8 mouse cellular contexts compared by ENCODE assay signal in genomic region chr6:85137217-85138035, GRCm38 (mm10). TPM values are rescaled to one million over a fixed set of nuclear protein-coding genes. Genes with fewer than 3 reads are reported as not detected.
DNase-seq lines count a peak whose midpoint lies in the region; ATAC-seq and TF ChIP-seq lines count a peak whose summit lies in the region.

Gene Spr, minus strand, starts transcription at chr6:85137766.

- TF ChIP-seq POLR2A in CH12.LX (IDR thresholded peaks at IDR 0.05; ENCODE audit: low read depth, low read length) = peak; percentile 89
- peak; percentile 77 for TF ChIP-seq POLR2A in testis, adult 2 months (IDR thresholded peaks at IDR 0.05; ENCODE audit: control insufficient read depth, low read depth, low read length)

- peak within 1 kb of the TSS; percentile 79 to 87 (median 80) for H3K4me3 ChIP-seq in CH12.LX (replicated peaks in 1 of 3; ENCODE audit: low read depth in 2 of 3, low read length in 2 of 3, poor library complexity in 1 of 3)
- peak within 1 kb of the TSS; percentile 75 for H3K4me3 ChIP-seq in forebrain, embryonic 12.5 days (replicated peaks)
- H3K4me3 ChIP-seq in heart, postnatal 0 days (ENCODE audit: low read depth, low read length) = peak within 1 kb of the TSS; percentile 96
- H3K4me3 ChIP-seq in liver, embryonic 16.5 days (ENCODE audit: low read depth, low read length) = peak within 1 kb of the TSS; percentile 70
- H3K4me3 ChIP-seq in neural tube, embryonic 13.5 days = peak within 1 kb of the TSS; percentile 71
- peak within 1 kb of the TSS; percentile 71 for H3K4me3 ChIP-seq in testis, adult 2 months (ENCODE audit: control insufficient read depth, low read depth, low read length)

- peak; percentile 63 for TF ChIP-seq RAD21 in CH12.LX (IDR thresholded peaks at IDR 0.05; ENCODE audit: low read depth, low read length)

- in situ Hi-C loops in CH12.LX (cut with MboI; ENCODE audit: low pct_ligation_motif_present, low pct_unique_long_range_greater_than_20kb, low sequenced_read_pairs) = no loop called here

- H3K9ac ChIP-seq in CH12.LX (ENCODE audit: insufficient read depth, low read depth) = peak within 1 kb of the TSS; percentile 67
- H3K9ac ChIP-seq in forebrain, embryonic 12.5 days = peak within 1 kb of the TSS; percentile 82
- H3K9ac ChIP-seq in heart, postnatal 0 days (replicated peaks; ENCODE audit: low read depth, low read length) = peak within 1 kb of the TSS; percentile 80
- peak within 1 kb of the TSS; percentile 70 for H3K9ac ChIP-seq in liver, embryonic 16.5 days (ENCODE audit: low read depth, low read length)
- H3K9ac ChIP-seq in neural tube, embryonic 13.5 days = peak within 1 kb of the TSS; percentile 82

- peak; percentile 90 for DNase-seq in CH12.LX (ENCODE audit: extremely low read depth)
- DNase-seq in c-Kit-positive CD71-positive TER-119-negative erythroid progenitor cells, embryonic 14.5 days (ENCODE audit: low read depth) = peak; percentile 83
- peak; percentile 92 for DNase-seq in heart, postnatal 0 days (ENCODE audit: low spot score)
- DNase-seq in kidney, postnatal 4 days = peak; percentile 96 to 97

- ATAC-seq in forebrain, embryonic 12.5 days (ENCODE audit: low FRiP score) = peak; percentile 91
- ATAC-seq in heart, postnatal 0 days (ENCODE audit: insufficient read depth, low read depth) = peak; percentile 93
- peak; percentile 88 for ATAC-seq in liver, embryonic 16.5 days (ENCODE audit: low read depth)
- peak; percentile 95 for ATAC-seq in neural tube, embryonic 13.5 days (ENCODE audit: low read depth)

- peaks cover 7 to 22% of the 10 kb centered on the region in 2 experiments for H3K36me3 ChIP-seq in CH12.LX (replicated peaks in 1 of 2; ENCODE audit: control insufficient read depth in 1 of 2, insufficient read depth in 1 of 2, low read length in 1 of 2)
- H3K36me3 ChIP-seq in forebrain, embryonic 12.5 days (replicated peaks) = peaks cover 11% of the 10 kb centered on the region
- peaks cover 22% of the 10 kb centered on the region for H3K36me3 ChIP-seq in heart, postnatal 0 days (replicated peaks; ENCODE audit: control insufficient read depth, insufficient read depth, low read length)
- no peaks in the 10 kb centered on the region for H3K36me3 ChIP-seq in liver, embryonic 16.5 days (ENCODE audit: control insufficient read depth, insufficient read depth)
- no peaks in the 10 kb centered on the region for H3K36me3 ChIP-seq in neural tube, embryonic 13.5 days
- no peaks in the 10 kb centered on the region for H3K36me3 ChIP-seq in testis, adult 2 months (ENCODE audit: control insufficient read depth, insufficient read depth, low read length)

- H3K4me2 ChIP-seq in CH12.LX (ENCODE audit: insufficient read depth, low read depth, poor library complexity, severe bottlenecking) = peak within 1 kb of the TSS; percentile 53
- peak within 1 kb of the TSS; percentile 69 for H3K4me2 ChIP-seq in forebrain, embryonic 12.5 days
- peak within 1 kb of the TSS; percentile 74 for H3K4me2 ChIP-seq in heart, postnatal 0 days (ENCODE audit: low read depth, low read length)
- H3K4me2 ChIP-seq in liver, embryonic 16.5 days (ENCODE audit: low read depth, low read length) = peak within 1 kb of the TSS; percentile 71
- H3K4me2 ChIP-seq in neural tube, embryonic 13.5 days = peak within 1 kb of the TSS; percentile 67

- TF ChIP-seq EP300 in CH12.LX (IDR thresholded peaks at IDR 0.05; ENCODE audit: low read length) = no peak
- TF ChIP-seq EP300 in heart, postnatal 0 days (IDR thresholded peaks at IDR 0.05; ENCODE audit: low read depth) = no peak

- no peaks in the 10 kb centered on the region for H3K9me3 ChIP-seq in CH12.LX (replicated peaks; ENCODE audit: low read length)
- no peaks in the 10 kb centered on the region for H3K9me3 ChIP-seq in forebrain, embryonic 12.5 days
- no peaks in the 10 kb centered on the region for H3K9me3 ChIP-seq in heart, postnatal 0 days (replicated peaks; ENCODE audit: control insufficient read depth, low read length)
- H3K9me3 ChIP-seq in liver, embryonic 16.5 days (replicated peaks; ENCODE audit: control insufficient read depth, low read length) = no peaks in the 10 kb centered on the region
- H3K9me3 ChIP-seq in neural tube, embryonic 13.5 days = no peaks in the 10 kb centered on the region

- under 1% methylated on average over 49 of the region's 49 CpGs for WGBS in forebrain, embryonic 12.5 days
- under 1% methylated on average over 49 of the region's 49 CpGs for WGBS in heart, postnatal 0 days
- under 1% methylated on average over 49 of the region's 49 CpGs for WGBS in liver, embryonic 16.5 days (ENCODE audit: insufficient replicate concordance)
- WGBS in neural tube, embryonic 13.5 days = under 1% methylated on average over 49 of the region's 49 CpGs

- peak; percentile 54 to 85 for TF ChIP-seq CTCF in CH12.LX (conservative IDR thresholded peaks at IDR 0.05 in 1 of 2, IDR thresholded peaks at IDR 0.05 in 1 of 2; ENCODE audit: low read depth in 2 of 2, low read length in 2 of 2)
- TF ChIP-seq CTCF in heart, postnatal 0 days (IDR thresholded peaks at IDR 0.05; ENCODE audit: low read depth) = peak; percentile 90
- TF ChIP-seq CTCF in testis, adult 2 months (IDR thresholded peaks at IDR 0.05; ENCODE audit: control insufficient read depth, insufficient read depth, insufficient replicate concordance, low read depth, low read length) = peak; percentile 67; the same call in 1 of the 2 replicates

- H3K27ac ChIP-seq in CH12.LX (ENCODE audit: insufficient read depth, low read depth) = peak within 1 kb of the TSS; percentile 61
- peak within 1 kb of the TSS; percentile 88 for H3K27ac ChIP-seq in forebrain, embryonic 12.5 days
- H3K27ac ChIP-seq in heart, postnatal 0 days (ENCODE audit: low read depth) = peak within 1 kb of the TSS; percentile 93
- H3K27ac ChIP-seq in liver, embryonic 16.5 days (ENCODE audit: low read length) = peak within 1 kb of the TSS; percentile 76
- peak within 1 kb of the TSS; percentile 83 for H3K27ac ChIP-seq in neural tube, embryonic 13.5 days (replicated peaks)
- peak within 1 kb of the TSS; percentile 21; the same call in 1 of the 2 replicates for H3K27ac ChIP-seq in testis, adult 2 months (ENCODE audit: control insufficient read depth, insufficient read depth, low read depth, low read length)

- H3K79me2 ChIP-seq in CH12.LX (replicated peaks; ENCODE audit: control insufficient read depth, extremely low read depth, insufficient read depth, poor library complexity, severe bottlenecking) = no peaks in the 10 kb centered on the region

- H3K4me1 ChIP-seq in CH12.LX (ENCODE audit: control insufficient read depth in 1 of 2, insufficient read depth in 2 of 2) = peaks cover 3% of the 10 kb centered on the region in 2 experiments; a peak in 2 of 4 replicates
- H3K4me1 ChIP-seq in forebrain, embryonic 12.5 days = peaks cover 12% of the 10 kb centered on the region
- H3K4me1 ChIP-seq in heart, postnatal 0 days (ENCODE audit: control insufficient read depth, insufficient read depth) = peaks cover 12% of the 10 kb centered on the region
- no peaks in the 10 kb centered on the region for H3K4me1 ChIP-seq in liver, embryonic 16.5 days (ENCODE audit: control insufficient read depth, low read depth, low read length)
- peaks cover 6% of the 10 kb centered on the region for H3K4me1 ChIP-seq in neural tube, embryonic 13.5 days (replicated peaks)
- H3K4me1 ChIP-seq in testis, adult 2 months (ENCODE audit: control insufficient read depth, insufficient read depth, low read length) = peaks cover 2% of the 10 kb centered on the region; the same call in 1 of the 2 replicates

- H3K27me3 ChIP-seq in CH12.LX (replicated peaks) = no peaks in the 10 kb centered on the region
- H3K27me3 ChIP-seq in forebrain, embryonic 12.5 days = no peaks in the 10 kb centered on the region
- H3K27me3 ChIP-seq in heart, postnatal 0 days (ENCODE audit: control insufficient read depth, insufficient read depth, low read length) = no peaks in the 10 kb centered on the region
- no peaks in the 10 kb centered on the region for H3K27me3 ChIP-seq in liver, embryonic 16.5 days (ENCODE audit: control insufficient read depth, insufficient read depth, low read depth, low read length)
- H3K27me3 ChIP-seq in neural tube, embryonic 13.5 days = no peaks in the 10 kb centered on the region
- no peaks in the 10 kb centered on the region for H3K27me3 ChIP-seq in testis, adult 2 months (ENCODE audit: control insufficient read depth, insufficient read depth, low read length)

- dilution Hi-C loops in CH12.LX (cut with MboI; ENCODE audit: extremely low pct_ligation_motif_present, extremely low pct_unique_long_range_greater_than_20kb, low sequenced_read_pairs) = no loop called here

TF ChIP-seq in CH12.LX, 34 proteins besides CTCF, POLR2A, EP300 and RAD21 (continues in another document):
- TF ChIP-seq ZMIZ1 (IDR thresholded peaks at IDR 0.05; ENCODE audit: low read depth, low read length) (peak; percentile 70), CHD1 (IDR thresholded peaks at IDR 0.05; ENCODE audit: low read depth, low read length) (0 out of 2 replicates have a peak, but pooled peaks have one; percentile 39), SIN3A (IDR thresholded peaks at IDR 0.05; ENCODE audit: low read length) (peak; percentile 30; the same call in 1 of the 2 replicates), NRF1 (IDR thresholded peaks at IDR 0.05; ENCODE audit: low read depth, low read length) (peak; percentile 81), CHD2 (IDR thresholded peaks at IDR 0.05; ENCODE audit: low read length) (no peak), IRF4 (IDR thresholded peaks at IDR 0.05; ENCODE audit: low read depth, low read length) (peak; percentile 35), ZKSCAN1 (IDR thresholded peaks at IDR 0.05; ENCODE audit: borderline replicate concordance, low read depth, low read length) (no peak), NELFE (IDR thresholded peaks at IDR 0.05; ENCODE audit: low read depth, low read length) (peak; percentile 79), SMC3 (IDR thresholded peaks at IDR 0.05; ENCODE audit: low read depth, low read length) (peak; percentile 37), MAX (IDR thresholded peaks at IDR 0.05; ENCODE audit: low read length) (peak; percentile 23; the same call in 1 of the 2 replicates), MAZ (IDR thresholded peaks at IDR 0.05; ENCODE audit: low read depth, low read length) (peak; percentile 56; the same call in 1 of the 2 replicates), MXI1 (IDR thresholded peaks at IDR 0.05; ENCODE audit: low read depth, low read length) (peak; percentile 59), HCFC1 (IDR thresholded peaks at IDR 0.05; ENCODE audit: low read depth, low read length) (peak; percentile 66)

RNA-seq across cellular contexts. Expression of gene Spr, which starts in this region (rescaled TPM):
- total RNA-seq in CH12.LX (2012; rRNA removed) (64.4 and 70.8 TPM in 2 replicates), CH12.LX (2014; rRNA removed) (42.8 and 44.3 TPM in 2 replicates)
- 69.3 and 76.7 TPM in 2 replicates for polyA plus RNA-seq in CH12.LX (2012; ENCODE audit: insufficient read length, low read depth)
- 28.9 and 31.7 TPM in 2 replicates for polyA plus RNA-seq in forebrain, embryonic 12.5 days (2016; fragmentation: Nextera tagmentation; extraction: Ambion mirVana)
- total RNA-seq in heart, postnatal 0 days (2014; rRNA removed; ENCODE audit: low replicate concordance) = 63.3 and 108 TPM in 2 replicates
- 60.9 and 66.2 TPM in 2 replicates for polyA plus RNA-seq in heart, postnatal 0 days (2015; fragmentation: Nextera tagmentation; extraction: Ambion mirVana)
- 29.0 and 30.2 TPM in 2 replicates for polyA plus RNA-seq in liver, embryonic 16.5 days (2015; fragmentation: Nextera tagmentation; extraction: Ambion mirVana)
- polyA plus RNA-seq in neural tube, embryonic 13.5 days (2015; fragmentation: Nextera tagmentation; extraction: Ambion mirVana) = 23.8 and 25.0 TPM in 2 replicates
- 1.8 and 2.3 TPM in 2 replicates for polyA plus RNA-seq in testis, adult 2 months (2012; rRNA removed)

Comparison
In these comparisons a context has a peak if more than half of its experiments do, and no peak if none do; other contexts are left out.
1. Peak in every context shown above with its lines: DNase-seq, ATAC-seq, H3K4me3 ChIP-seq and H3K27ac ChIP-seq.
2. H3K27ac ChIP-seq: peak in every context shown above with its lines; median percentile 93 in heart, postnatal 0 days; 88 in forebrain, embryonic 12.5 days; 83 in neural tube, embryonic 13.5 days; 76 in liver, embryonic 16.5 days; 61 in CH12.LX; 21 in testis, adult 2 months.